Mouse (Mus musculus): ENCODE data around the gene Tspan4. TPM values are rescaled to one million over a fixed set of nuclear protein-coding genes. Genes with fewer than 3 reads are reported as not detected.

Gene Tspan4
- polyA plus RNA-seq, 1 experiment from 2014 or later: 31.8 TPM

- Histone ChIP-seq H3K4me1 (replicated peaks; ENCODE audit: control insufficient read depth, insufficient read depth, low read length) (peaks cover 43% of the 10 kb centered on the region), H3K9ac (replicated peaks; ENCODE audit: low read depth, low read length) (no peak overlapping the region), H3K4me3 (replicated peaks; ENCODE audit: low read length) (no peak overlapping the region), H3K36me3 (ENCODE audit: control insufficient read depth, insufficient read depth) (peaks cover 7% of the 10 kb centered on the region; the same call in 1 of the 2 replicates), H3K27me3 (replicated peaks; ENCODE audit: control insufficient read depth, insufficient read depth, low read length) (peaks cover 56% of the 10 kb centered on the region), H3K4me2 (ENCODE audit: low read length) (no peak overlapping the region), H3K9me3 (ENCODE audit: control insufficient read depth, low read length) (no peaks in the 10 kb centered on the region), H3K27ac (ENCODE audit: low read length) (no peak overlapping the region)
- WGBS: 42% methylated on average over 10 of the region's 10 CpGs
- no peak for ATAC-seq
Measured at GRCm38 (mm10) chr7:141465388-141466044, 9.5 kb upstream of the Tspan4 start.

GRCm38 (mm10) chr7:141466045-141466394 lies 9.0 kb upstream of the Tspan4 start:
- WGBS: 79% methylated on average over 7 of the region's 7 CpGs
- Histone ChIP-seq H3K4me3 (replicated peaks; ENCODE audit: low read length) (no peak overlapping the region), H3K27me3 (replicated peaks; ENCODE audit: control insufficient read depth, insufficient read depth, low read length) (peaks cover 51% of the 10 kb centered on the region), H3K9me3 (ENCODE audit: control insufficient read depth, low read length) (no peaks in the 10 kb centered on the region), H3K27ac (ENCODE audit: low read length) (no peak overlapping the region), H3K4me2 (ENCODE audit: low read length) (no peak overlapping the region), H3K4me1 (replicated peaks; ENCODE audit: control insufficient read depth, insufficient read depth, low read length) (peaks cover 43% of the 10 kb centered on the region), H3K9ac (replicated peaks; ENCODE audit: low read depth, low read length) (no peak overlapping the region), H3K36me3 (ENCODE audit: control insufficient read depth, insufficient read depth) (peaks cover 9% of the 10 kb centered on the region; the same call in 1 of the 2 replicates)
- no peak for ATAC-seq

GRCm38 (mm10) chr7:141466607-141467148 lies 8.4 kb upstream of the Tspan4 start:
- no peak overlapping the region for H3K9ac ChIP-seq (replicated peaks; ENCODE audit: low read depth, low read length)
- no peaks in the 10 kb centered on the region for H3K9me3 ChIP-seq (ENCODE audit: control insufficient read depth, low read length)
- no peak overlapping the region for H3K27ac ChIP-seq (ENCODE audit: low read length)
- peaks cover 45% of the 10 kb centered on the region for H3K27me3 ChIP-seq (replicated peaks; ENCODE audit: control insufficient read depth, insufficient read depth, low read length)
- WGBS: 62% methylated on average over 10 of the region's 10 CpGs
- H3K4me1 ChIP-seq (replicated peaks; ENCODE audit: control insufficient read depth, insufficient read depth, low read length): peaks cover 40% of the 10 kb centered on the region
- peak overlapping the region; percentile 62 for H3K4me2 ChIP-seq (ENCODE audit: low read length)
- ATAC-seq: no peak
- H3K4me3 ChIP-seq (replicated peaks; ENCODE audit: low read length): peak overlapping the region; percentile 62
- H3K36me3 ChIP-seq (ENCODE audit: control insufficient read depth, insufficient read depth): peaks cover 13% of the 10 kb centered on the region

- peak within 1 kb of the TSS; percentile 77 for H3K9ac ChIP-seq (replicated peaks; ENCODE audit: low read depth, low read length)
- under 1% methylated on average over 52 of the region's 52 CpGs for WGBS
- peaks cover 41% of the 10 kb centered on the region for H3K27me3 ChIP-seq (replicated peaks; ENCODE audit: control insufficient read depth, insufficient read depth, low read length)
- peaks cover 13% of the 10 kb centered on the region for H3K36me3 ChIP-seq (ENCODE audit: control insufficient read depth, insufficient read depth)
- peak; percentile 58 for ATAC-seq
- H3K4me3 ChIP-seq (replicated peaks; ENCODE audit: low read length): peak within 1 kb of the TSS; percentile 62
- peaks cover 37% of the 10 kb centered on the region for H3K4me1 ChIP-seq (replicated peaks; ENCODE audit: control insufficient read depth, insufficient read depth, low read length)
- peak within 1 kb of the TSS; percentile 49 for H3K27ac ChIP-seq (ENCODE audit: low read length)
- H3K4me2 ChIP-seq (ENCODE audit: low read length): peak within 1 kb of the TSS; percentile 62
- no peaks in the 10 kb centered on the region for H3K9me3 ChIP-seq (ENCODE audit: control insufficient read depth, low read length)
Measured at GRCm38 (mm10) chr7:141467230-141468030, 7.6 kb upstream of the Tspan4 start, which contains the start of gene Cd151. Gene Cd151, plus strand, starts transcription at chr7:141467392.

- H3K9me3 ChIP-seq (ENCODE audit: control insufficient read depth, low read length): no peaks in the 10 kb centered on the region
- peaks cover 37% of the 10 kb centered on the region for H3K4me1 ChIP-seq (replicated peaks; ENCODE audit: control insufficient read depth, insufficient read depth, low read length)
- peak overlapping the region; percentile 62 for H3K4me2 ChIP-seq (ENCODE audit: low read length)
- ATAC-seq: no peak
- peaks cover 34% of the 10 kb centered on the region for H3K27me3 ChIP-seq (replicated peaks; ENCODE audit: control insufficient read depth, insufficient read depth, low read length)
- 25% methylated on average over 5 of the region's 5 CpGs for WGBS
- peak overlapping the region; percentile 49 for H3K27ac ChIP-seq (ENCODE audit: low read length)
- peaks cover 15% of the 10 kb centered on the region for H3K36me3 ChIP-seq (ENCODE audit: control insufficient read depth, insufficient read depth)
- peak overlapping the region; percentile 77 for H3K9ac ChIP-seq (replicated peaks; ENCODE audit: low read depth, low read length)
- H3K4me3 ChIP-seq (replicated peaks; ENCODE audit: low read length): peak overlapping the region; percentile 62
Measured at GRCm38 (mm10) chr7:141468164-141468521, 6.9 kb upstream of the Tspan4 start.

GRCm38 (mm10) chr7:141468522-141469211 lies 6.4 kb upstream of the Tspan4 start:
- H3K27ac ChIP-seq (ENCODE audit: low read length): peak overlapping the region; percentile 49
- no peaks in the 10 kb centered on the region for H3K9me3 ChIP-seq (ENCODE audit: control insufficient read depth, low read length)
- peak; percentile 79 for ATAC-seq
- peak overlapping the region; percentile 62 for H3K4me3 ChIP-seq (replicated peaks; ENCODE audit: low read length)
- H3K4me1 ChIP-seq (replicated peaks; ENCODE audit: control insufficient read depth, insufficient read depth, low read length): peaks cover 40% of the 10 kb centered on the region
- peaks cover 15% of the 10 kb centered on the region for H3K36me3 ChIP-seq (ENCODE audit: control insufficient read depth, insufficient read depth)
- WGBS: 13% methylated on average over 8 of the region's 8 CpGs
- peak overlapping the region; percentile 77 for H3K9ac ChIP-seq (replicated peaks; ENCODE audit: low read depth, low read length)
- H3K27me3 ChIP-seq (replicated peaks; ENCODE audit: control insufficient read depth, insufficient read depth, low read length): peaks cover 28% of the 10 kb centered on the region
- H3K4me2 ChIP-seq (ENCODE audit: low read length): peak overlapping the region; percentile 62

GRCm38 (mm10) chr7:141469352-141469751 lies 5.7 kb upstream of the Tspan4 start:
- ATAC-seq: no peak
- peaks cover 22% of the 10 kb centered on the region for H3K27me3 ChIP-seq (replicated peaks; ENCODE audit: control insufficient read depth, insufficient read depth, low read length)

GRCm38 (mm10) chr7:141469901-141470636 lies 5.0 kb upstream of the Tspan4 start:
- Histone ChIP-seq H3K27ac (ENCODE audit: low read length) (no peak overlapping the region), H3K9me3 (ENCODE audit: control insufficient read depth, low read length) (no peaks in the 10 kb centered on the region), H3K4me2 (ENCODE audit: low read length) (no peak overlapping the region; the same call in 1 of the 2 replicates), H3K4me3 (replicated peaks; ENCODE audit: low read length) (no peak overlapping the region), H3K4me1 (replicated peaks; ENCODE audit: control insufficient read depth, insufficient read depth, low read length) (peaks cover 44% of the 10 kb centered on the region), H3K9ac (replicated peaks; ENCODE audit: low read depth, low read length) (no peak overlapping the region), H3K36me3 (ENCODE audit: control insufficient read depth, insufficient read depth) (peaks cover 15% of the 10 kb centered on the region), H3K27me3 (replicated peaks; ENCODE audit: control insufficient read depth, insufficient read depth, low read length) (peaks cover 14% of the 10 kb centered on the region)
- ATAC-seq: no peak
- 93% methylated on average over 18 of the region's 18 CpGs for WGBS

More at GRCm38 (mm10) chr7:141469352-141469751, 5.7 kb upstream of the Tspan4 start:
- Histone ChIP-seq H3K4me1 (replicated peaks; ENCODE audit: control insufficient read depth, insufficient read depth, low read length) (peaks cover 47% of the 10 kb centered on the region), H3K36me3 (ENCODE audit: control insufficient read depth, insufficient read depth) (peaks cover 15% of the 10 kb centered on the region), H3K4me2 (ENCODE audit: low read length) (peak overlapping the region; percentile 62), H3K27ac (ENCODE audit: low read length) (peak overlapping the region; percentile 49; the same call in 1 of the 2 replicates), H3K9me3 (ENCODE audit: control insufficient read depth, low read length) (no peaks in the 10 kb centered on the region), H3K4me3 (replicated peaks; ENCODE audit: low read length) (peak overlapping the region; percentile 62), H3K9ac (replicated peaks; ENCODE audit: low read depth, low read length) (peak overlapping the region; percentile 77)
- 83% methylated on average over 6 of the region's 6 CpGs for WGBS
